In the genomic region with DNA sequence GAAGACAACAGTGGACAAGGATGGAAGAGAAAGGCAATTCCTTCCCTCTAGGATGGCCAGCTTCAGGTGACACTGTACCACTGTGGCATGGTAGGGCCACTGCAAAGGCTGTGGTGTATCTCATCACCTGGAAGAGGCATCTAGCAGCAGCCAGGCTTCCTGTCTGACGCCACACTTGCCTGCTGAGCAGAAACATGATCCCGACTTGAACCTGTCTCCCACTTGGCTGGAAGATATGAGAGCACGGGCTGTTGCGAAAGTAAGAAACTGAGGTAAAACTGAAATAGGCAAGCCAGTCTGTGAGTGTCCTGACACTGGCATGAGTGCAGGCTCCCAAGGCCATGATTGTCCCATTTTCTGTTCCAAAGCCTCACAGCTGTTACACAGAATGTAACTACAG, we compare ENCODE assay signal across 30 mouse cellular contexts. TPM values are rescaled to one million over a fixed set of nuclear protein-coding genes. Genes with fewer than 3 reads are reported as not detected.
DNase-seq lines count a peak whose midpoint lies in the region; ATAC-seq lines count a peak whose summit lies in the region.
"Had no signal": no experiment of that assay in that cellular context is flagged by ENCODE, and none has a peak within 500 bp of the region (broad histone marks: within the 10 kb centered on the region; RNA-seq: fewer than 3 reads in every experiment).

No protein-coding gene starts in this region.

- no peaks in the 10 kb centered on the region for H3K27me3 ChIP-seq in heart, embryonic 16.5 days (ENCODE audit: control insufficient read depth, insufficient read depth, low read length)
- H3K27me3 ChIP-seq: forebrain, embryonic 13.5 days; neural tube, embryonic 12.5 days had no signal

- no peak overlapping the region for H3K4me2 ChIP-seq in heart, embryonic 16.5 days (ENCODE audit: low read depth, low read length)
- H3K4me2 ChIP-seq: embryonic facial prominence, embryonic 13.5 days; forebrain, embryonic 13.5 days; liver, embryonic 11.5 days; neural tube, embryonic 12.5 days had no signal

- no peaks in the 10 kb centered on the region for H3K36me3 ChIP-seq in heart, embryonic 16.5 days (ENCODE audit: control insufficient read depth, insufficient read depth)
- H3K36me3 ChIP-seq: embryonic facial prominence, embryonic 13.5 days had no signal

- no peak overlapping the region for H3K4me3 ChIP-seq in heart, embryonic 16.5 days (ENCODE audit: low read length)
- H3K4me3 ChIP-seq in brown adipose tissue, adult 24 weeks (ENCODE audit: insufficient read depth, low read depth, low read length) = no peak overlapping the region
- H3K4me3 ChIP-seq: embryonic facial prominence, embryonic 13.5 days; erythroblast, embryonic 14.5 days; forebrain, embryonic 13.5 days; hindbrain, embryonic 10.5 days; limb, embryonic 10.5 days; neural tube, embryonic 12.5 days had no signal

- H3K9ac ChIP-seq in heart, embryonic 16.5 days (ENCODE audit: low read length) = no peak overlapping the region
- H3K9ac ChIP-seq: embryonic facial prominence, embryonic 13.5 days; forebrain, embryonic 13.5 days; liver, postnatal 0 days; neural tube, embryonic 12.5 days had no signal

- H3K27ac ChIP-seq in heart, embryonic 16.5 days (ENCODE audit: low read length) = 0 out of 2 replicates have a peak overlapping the region, but pooled peaks have one; percentile 12
- H3K27ac ChIP-seq in brown adipose tissue, adult 24 weeks (replicated peaks; ENCODE audit: low read depth, low read length) = peak overlapping the region; percentile 96
- H3K27ac ChIP-seq: embryonic facial prominence, embryonic 13.5 days; forebrain, embryonic 13.5 days; hindbrain, embryonic 10.5 days; hindbrain, postnatal 0 days; limb, embryonic 10.5 days; macrophage; neural tube, embryonic 12.5 days had no signal

- H3K9me3 ChIP-seq in heart, embryonic 16.5 days (replicated peaks; ENCODE audit: control insufficient read depth, low read length) = no peaks in the 10 kb centered on the region
- H3K9me3 ChIP-seq: embryonic facial prominence, embryonic 13.5 days; forebrain, embryonic 13.5 days; hindbrain, embryonic 10.5 days; limb, embryonic 10.5 days; neural tube, embryonic 12.5 days had no signal

- no peak for ATAC-seq in heart, embryonic 16.5 days (replicated peaks; ENCODE audit: extremely low read depth, insufficient read depth, low FRiP score)
- ATAC-seq: activated CD4-positive, CD25-positive, alpha-beta regulatory T cell, adult 4 months; forebrain, embryonic 13.5 days; hindbrain, postnatal 0 days; intestine, embryonic 16.5 days; liver, postnatal 0 days; lung, postnatal 0 days had no signal

- intact Hi-C loops in heart, postnatal 25 days (cut with DNase I) = no loop called here

- DNase-seq in gastrocnemius, adult 18-20 months (ENCODE audit: low spot score) = peak; percentile 57
- no peak for DNase-seq in gastrocnemius, postnatal 25 days
- DNase-seq in heart, postnatal 25 days (ENCODE audit: low spot score) = no peak
- DNase-seq in 416B (ENCODE audit: low read depth) = peak; percentile 86
- no peak for DNase-seq in left cerebral cortex, adult 18-20 months (ENCODE audit: low spot score in 2 of 2)
- DNase-seq in natural killer cell, adult 2 months (ENCODE audit: low spot score in 2 of 2) = no peak
- DNase-seq: B cell, adult 2 months; cerebellum, adult 2 months; cerebellum, postnatal 25 days; kidney, adult 9 months; kidney, postnatal 14 days; liver, postnatal 0 days; midbrain, embryonic 14.5 days; right cerebral cortex, postnatal 14 days; spleen, adult 18-20 months; thymus, postnatal 14 days had no signal

- 45% methylated on average over 4 of the region's 4 CpGs for whole genome bisulfite sequencing in heart, embryonic 16.5 days

- peaks cover 44% of the 10 kb centered on the region for H3K4me1 ChIP-seq in heart, embryonic 16.5 days (ENCODE audit: control insufficient read depth, insufficient read depth, low read length)
- peaks cover 31% of the 10 kb centered on the region for H3K4me1 ChIP-seq in brown adipose tissue, adult 24 weeks (ENCODE audit: control insufficient read depth, insufficient read depth, insufficient read length, low read length)

RNA-seq across cellular contexts. Expression of gene Cux1, which starts 9.8 kb away (rescaled TPM):
- 10 to 100 TPM; 82.7 to 88.7 TPM for total RNA-seq in gastrocnemius, adult 18-20 months (2021)
- total RNA-seq in gastrocnemius, postnatal 25 days (2021) = 10 to 100 TPM; 66.6 to 67.1 TPM
- polyA plus RNA-seq in heart, embryonic 16.5 days (2015; fragmentation: Nextera tagmentation; extraction: Ambion mirVana) = 87.6 and 89.0 TPM in 2 replicates
- 100 to 1,000 TPM in 1 of 2 experiments, 10 to 100 TPM in 1; 99.9 to 105 TPM for total RNA-seq in heart, postnatal 25 days (2021)
- polyA plus RNA-seq in brown adipose tissue, adult 24 weeks (2012; ENCODE audit: insufficient read depth, insufficient read length, missing spikeins) = 31.0 and 45.7 TPM in 2 replicates
- total RNA-seq in left cerebral cortex, adult 18-20 months (2021) = 100 to 1,000 TPM; 104 to 116 TPM

Comparison
In these comparisons a context has a peak if more than half of its experiments do, and no peak if none do; other contexts are left out.
1. DNase-seq: peak in gastrocnemius, adult 18-20 months (single experiment) and 416B (single experiment); none in gastrocnemius, postnatal 25 days (single experiment), heart, postnatal 25 days (single experiment), left cerebral cortex, adult 18-20 months (0 of 2) and natural killer cell, adult 2 months (0 of 2).